Comparison of ENCODE assay signal across 11 mouse cellular contexts in the genomic region with DNA sequence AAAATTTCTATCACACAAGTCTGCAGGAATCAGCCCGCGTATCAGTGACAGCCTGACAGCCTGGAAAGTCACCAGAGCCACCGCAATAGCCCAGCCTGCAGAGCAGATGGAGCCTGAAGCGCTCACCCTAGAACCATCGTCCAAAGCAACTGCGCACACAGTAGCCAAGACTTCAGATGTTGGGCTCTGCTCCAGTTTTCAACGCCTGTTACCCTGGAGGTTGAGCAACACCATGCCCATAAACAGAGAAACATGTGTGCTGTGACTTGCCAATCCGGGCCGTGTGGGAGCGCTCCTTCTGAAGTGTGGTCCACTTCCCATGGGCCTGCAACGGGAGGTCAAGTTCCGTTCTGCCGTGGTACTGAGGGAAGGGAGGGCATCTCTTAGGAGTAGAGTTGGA. TPM values are rescaled to one million over a fixed set of nuclear protein-coding genes. Genes with fewer than 3 reads are reported as not detected.
DNase-seq lines count a peak whose midpoint lies in the region; ATAC-seq lines count a peak whose summit lies in the region.
"Had no signal": no experiment of that assay in that cellular context is flagged by ENCODE, and none has a peak within 500 bp of the region (broad histone marks: within the 10 kb centered on the region; RNA-seq: fewer than 3 reads in every experiment).

No protein-coding gene starts in this region.

- no peaks in the 10 kb centered on the region for H3K36me3 ChIP-seq in forebrain, embryonic 15.5 days
- H3K36me3 ChIP-seq: limb, embryonic 12.5 days had no signal

- peaks cover 20% of the 10 kb centered on the region for H3K4me1 ChIP-seq in forebrain, embryonic 15.5 days

- no peak overlapping the region for H3K4me3 ChIP-seq in forebrain, embryonic 15.5 days
- H3K4me3 ChIP-seq: limb, embryonic 12.5 days had no signal

- H3K4me2 ChIP-seq in forebrain, embryonic 15.5 days (replicated peaks): no peak overlapping the region
- H3K4me2 ChIP-seq: limb, embryonic 12.5 days had no signal

- H3K27ac ChIP-seq in forebrain, embryonic 15.5 days (replicated peaks): no peak overlapping the region
- H3K27ac ChIP-seq: limb, embryonic 12.5 days had no signal

- 77% methylated on average over 13 of the region's 13 CpGs for WGBS in forebrain, embryonic 15.5 days

- ATAC-seq in forebrain, embryonic 15.5 days (replicated peaks): no peak
- ATAC-seq: midbrain, embryonic 16.5 days had no signal

- H3K27me3 ChIP-seq in forebrain, embryonic 15.5 days: no peaks in the 10 kb centered on the region
- H3K27me3 ChIP-seq: limb, embryonic 12.5 days had no signal

- no peaks in the 10 kb centered on the region for H3K9me3 ChIP-seq in forebrain, embryonic 15.5 days
- H3K9me3 ChIP-seq: limb, embryonic 12.5 days had no signal

- DNase-seq in cerebellum, postnatal 10 days: peak; percentile 80 to 84
- no peak for DNase-seq in cerebellum, adult 11 months
- peak; percentile 29 for DNase-seq in ovary, postnatal 36 days (ENCODE audit: low spot score)
- DNase-seq in ovary, postnatal 10 days (ENCODE audit: low spot score): no peak
- peak; percentile 52 for DNase-seq in heart, postnatal 4 days
- no peak for DNase-seq in layer of hippocampus, adult 8-10 months (ENCODE audit: low spot score in 2 of 2)
- no peak for DNase-seq in right cerebral cortex, postnatal 4 days
- DNase-seq: kidney, postnatal 14 days had no signal

- no peak overlapping the region for H3K9ac ChIP-seq in forebrain, embryonic 15.5 days (replicated peaks)
- H3K9ac ChIP-seq: limb, embryonic 12.5 days had no signal

RNA-seq across cellular contexts. Expression of a gene that starts 44.2 kb away (rescaled TPM):
- total RNA-seq in heart, postnatal 4 days (2021): under 1 TPM; 0.20 to 0.24 TPM
- total RNA-seq in layer of hippocampus, adult 8-10 months (2022): 100 to 1,000 TPM; 120 to 148 (median 129) TPM
- polyA plus RNA-seq in forebrain, embryonic 15.5 days (2015; fragmentation: Nextera tagmentation; extraction: Ambion mirVana): 14.2 and 15.2 TPM in 2 replicates

Comparison
In these comparisons a context has a peak if more than half of its experiments do, and no peak if none do; other contexts are left out.
1. DNase-seq: peak in cerebellum, postnatal 10 days (2 of 2), ovary, postnatal 36 days (single experiment) and heart, postnatal 4 days (single experiment); none in cerebellum, adult 11 months (single experiment), ovary, postnatal 10 days (single experiment), layer of hippocampus, adult 8-10 months (0 of 2) and right cerebral cortex, postnatal 4 days (single experiment).
2. RNA of a gene that starts 44.2 kb away (total RNA-seq): 120 to 148 TPM in layer of hippocampus, adult 8-10 months; 0.20 to 0.24 TPM in heart, postnatal 4 days; every median in the first group is over 10 times any median in the second.